Mouse (Mus musculus): ENCODE measurements around the gene Fam172a. TPM values are rescaled to one million over a fixed set of nuclear protein-coding genes. Genes with fewer than 3 reads are reported as not detected.
A peak's percentile ranks its signal among the peaks of the same experiment; 100 is the strongest.

The Fam172a gene
- total RNA-seq, 2 experiments from 2014 or later = 22.9 to 28.1 TPM

- no peak for DNase-seq
These were observed 478.4 kb downstream of the Fam172a start for GRCm38 (mm10) chr13:78180261-78180660.

- no peak for DNase-seq
These were observed 479.5 kb downstream of the Fam172a start for GRCm38 (mm10) chr13:78181071-78181929.

- no peak for DNase-seq
These were observed 480.2 kb downstream of the Fam172a start for GRCm38 (mm10) chr13:78181930-78182558.

- DNase-seq = no peak
These were observed 481.2 kb downstream of the Fam172a start for GRCm38 (mm10) chr13:78183004-78183403.

- DNase-seq = no peak
These were observed 482.2 kb downstream of the Fam172a start for GRCm38 (mm10) chr13:78183986-78184385.

GRCm38 (mm10) chr13:78184786-78185466 lies 483.1 kb downstream of the Fam172a start:
- no peak for DNase-seq

GRCm38 (mm10) chr13:78186340-78186946 lies 484.6 kb downstream of the Fam172a start:
- DNase-seq = no peak

GRCm38 (mm10) chr13:78187833-78188232 lies 486.0 kb downstream of the Fam172a start:
- DNase-seq = no peak

GRCm38 (mm10) chr13:78189586-78189985 lies 487.8 kb downstream of the Fam172a start:
- DNase-seq = no peak

GRCm38 (mm10) chr13:78193211-78193610 lies 491.4 kb downstream of the Fam172a start:
- no peak for DNase-seq

GRCm38 (mm10) chr13:78194135-78194849 lies 492.5 kb downstream of the Fam172a start:
- DNase-seq = no peak

- DNase-seq = peak; percentile 66
These were observed 493.2 kb downstream of the Fam172a start for GRCm38 (mm10) chr13:78194850-78195600.

GRCm38 (mm10) chr13:78195601-78196115 lies 493.8 kb downstream of the Fam172a start:
- DNase-seq = peak; percentile 32

- no peak for DNase-seq
These were observed 494.5 kb downstream of the Fam172a start for GRCm38 (mm10) chr13:78196236-78196796.

- no peak for DNase-seq
These were observed 495.5 kb downstream of the Fam172a start for GRCm38 (mm10) chr13:78197286-78197818.

- peak; percentile 58 for DNase-seq
These were observed 496.1 kb downstream of the Fam172a start for GRCm38 (mm10) chr13:78197819-78198390.

- DNase-seq = peak; percentile 65
These were observed 496.6 kb downstream of the Fam172a start for GRCm38 (mm10) chr13:78198391-78198870.

- DNase-seq = peak; percentile 69
These were observed 497.2 kb downstream of the Fam172a start for GRCm38 (mm10) chr13:78198871-78199641.

Measured in adrenal gland, postnatal 10 days (tissue).